Comparison of ENCODE assay signal across 9 mouse cellular contexts in the genomic region with DNA sequence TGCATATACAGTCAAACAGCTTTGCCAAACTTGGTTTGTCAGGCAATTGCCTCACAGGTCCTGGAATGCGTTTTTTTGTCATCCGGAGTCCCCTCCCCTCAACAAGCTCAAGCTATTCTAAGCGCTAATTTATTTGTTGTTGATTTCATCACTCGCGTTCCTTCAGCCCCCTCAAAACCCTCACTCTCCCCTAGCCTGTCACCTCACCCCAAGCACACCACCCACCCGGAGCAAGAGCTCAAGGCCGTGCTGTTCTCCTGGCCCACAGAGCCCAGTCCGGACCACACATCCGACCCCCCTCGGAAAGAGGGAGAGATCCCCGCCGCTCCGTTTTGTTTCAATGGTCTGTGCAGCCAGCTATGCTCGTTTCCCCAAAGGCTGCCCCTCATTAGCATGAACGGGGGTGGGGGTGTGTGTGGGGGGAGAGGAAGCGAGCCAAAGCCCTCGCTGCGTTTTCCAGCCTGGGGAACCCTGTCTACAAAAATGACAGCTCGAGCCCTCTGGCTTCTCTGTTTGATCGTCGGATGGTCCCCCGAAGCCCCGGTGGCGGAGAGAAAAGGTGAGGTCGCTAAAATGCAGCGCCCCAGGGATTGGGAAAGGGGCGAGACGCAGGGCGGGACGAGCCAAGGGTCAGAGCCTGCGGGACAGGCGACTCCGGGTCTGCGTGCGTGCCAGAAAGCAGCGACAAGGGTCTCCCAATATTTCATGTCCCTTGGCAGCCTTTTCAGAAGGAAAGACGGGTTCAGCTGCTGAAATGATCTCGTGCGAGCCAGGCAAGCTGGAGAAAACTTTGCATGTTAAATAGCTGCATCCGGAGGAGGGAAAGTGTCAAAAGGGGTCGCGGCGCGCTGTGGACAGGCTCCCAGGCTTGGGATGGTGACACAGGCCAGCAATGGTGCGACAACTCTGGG. TPM values are rescaled to one million over a fixed set of nuclear protein-coding genes. Genes with fewer than 3 reads are reported as not detected.
DNase-seq lines count a peak whose midpoint lies in the region; ATAC-seq and TF ChIP-seq lines count a peak whose summit lies in the region.
"Had no signal": no experiment of that assay in that cellular context is flagged by ENCODE, and none has a peak within 500 bp of the region (broad histone marks: within the 10 kb centered on the region; RNA-seq: fewer than 3 reads in every experiment).

Gene 1810010H24Rik, plus strand, starts transcription at position 271 of the 911 bp plus-strand sequence.

- WGBS in forebrain, embryonic 13.5 days = under 1% methylated on average over 45 of the region's 45 CpGs
- WGBS in intestine, postnatal 0 days = 2% methylated on average over 45 of the region's 45 CpGs

- peaks cover 36% of the 10 kb centered on the region for H3K4me1 ChIP-seq in erythroblast, embryonic 14.5 days (ENCODE audit: control insufficient read depth)
- H3K4me1 ChIP-seq in forebrain, embryonic 13.5 days = peaks cover 36% of the 10 kb centered on the region
- H3K4me1 ChIP-seq in intestine, postnatal 0 days (replicated peaks; ENCODE audit: control insufficient read depth, insufficient read depth, low read length) = 0 out of 2 replicates have a peak, but pooled peaks cover 3% of the 10 kb centered on the region

- peak; percentile 33 to 40 for DNase-seq in adrenal gland, postnatal 36 days
- DNase-seq in lung, postnatal 10 days = peak; percentile 59
- peak; percentile 30 to 39 for DNase-seq in spleen, postnatal 36 days (ENCODE audit: low spot score in 2 of 2)
- no peak for DNase-seq in ovary, postnatal 14 days (ENCODE audit: low spot score)

- TF ChIP-seq CTCF in intestine, postnatal 0 days (IDR thresholded peaks at IDR 0.05; ENCODE audit: low read depth) = no peak

- H3K27ac ChIP-seq in forebrain, embryonic 13.5 days = peak within 1 kb of the TSS; percentile 68
- no peak within 1 kb of the TSS for H3K27ac ChIP-seq in intestine, postnatal 0 days (ENCODE audit: low read depth, low read length)
- H3K27ac ChIP-seq: macrophage had no signal

- H3K9me3 ChIP-seq in erythroblast, embryonic 14.5 days (ENCODE audit: control insufficient read depth, low read length) = peaks cover 4% of the 10 kb centered on the region; the same call in 1 of the 2 replicates
- H3K9me3 ChIP-seq in forebrain, embryonic 13.5 days (replicated peaks) = no peaks in the 10 kb centered on the region
- H3K9me3 ChIP-seq in intestine, postnatal 0 days (ENCODE audit: control insufficient read depth) = no peaks in the 10 kb centered on the region

- H3K9ac ChIP-seq in forebrain, embryonic 13.5 days = peak within 1 kb of the TSS; percentile 75
- H3K9ac ChIP-seq in intestine, postnatal 0 days (ENCODE audit: low read depth, low read length) = peak within 1 kb of the TSS; percentile 48

- H3K4me2 ChIP-seq in forebrain, embryonic 13.5 days = peak within 1 kb of the TSS; percentile 90
- H3K4me2 ChIP-seq in intestine, postnatal 0 days (replicated peaks; ENCODE audit: low read depth) = peak within 1 kb of the TSS; percentile 93

- H3K36me3 ChIP-seq in erythroblast, embryonic 14.5 days (ENCODE audit: control insufficient read depth) = no peaks in the 10 kb centered on the region
- H3K36me3 ChIP-seq in forebrain, embryonic 13.5 days (ENCODE audit: poor library complexity, severe bottlenecking) = no peaks in the 10 kb centered on the region
- no peaks in the 10 kb centered on the region for H3K36me3 ChIP-seq in intestine, postnatal 0 days (ENCODE audit: control insufficient read depth, insufficient read depth)

- H3K27me3 ChIP-seq in erythroblast, embryonic 14.5 days (ENCODE audit: control insufficient read depth) = peaks cover 79% of the 10 kb centered on the region
- no peaks in the 10 kb centered on the region for H3K27me3 ChIP-seq in forebrain, embryonic 13.5 days
- no peaks in the 10 kb centered on the region for H3K27me3 ChIP-seq in intestine, postnatal 0 days (replicated peaks; ENCODE audit: control insufficient read depth, insufficient read depth, low read length)

- ATAC-seq in erythroblast, adult 5-6 weeks (replicated peaks; ENCODE audit: low FRiP score, poor library complexity, severe bottlenecking) = no peak
- ATAC-seq in forebrain, embryonic 13.5 days = peak; percentile 28
- no peak for ATAC-seq in intestine, postnatal 0 days

- H3K4me3 ChIP-seq in erythroblast, embryonic 14.5 days (replicated peaks) = peak within 1 kb of the TSS; percentile 51
- peak within 1 kb of the TSS; percentile 53 for H3K4me3 ChIP-seq in forebrain, embryonic 13.5 days
- peak within 1 kb of the TSS; percentile 68 for H3K4me3 ChIP-seq in intestine, postnatal 0 days (ENCODE audit: low read depth, low read length)

RNA-seq across cellular contexts. Expression of gene 1810010H24Rik, which starts in this region (rescaled TPM):
- not detected in 2 replicates for polyA plus RNA-seq in erythroblast, embryonic 14.5 days (2012)
- total RNA-seq in erythroblast, adult 5-6 weeks (2015; ENCODE audit: low replicate concordance) = 1.3 TPM in 1 of 2 replicates, not detected in the other
- total RNA-seq in erythroblast, adult 5-6 weeks (2017; ENCODE audit: low replicate concordance) = not detected in 2 replicates
- total RNA-seq in adrenal gland, postnatal 36 days (2021) = 1 to 10 TPM; 2.3 to 4.7 TPM
- polyA plus RNA-seq in forebrain, embryonic 13.5 days (2015; fragmentation: Nextera tagmentation; extraction: Ambion mirVana) = 2.6 and 2.8 TPM in 2 replicates
- 9.6 and 9.9 TPM in 2 replicates for polyA plus RNA-seq in intestine, postnatal 0 days (2015; fragmentation: Nextera tagmentation; extraction: Ambion mirVana)
